Mouse (Mus musculus) thymus, adult 2 months (tissue): ENCODE data around the gene Cd209e. TPM values are rescaled to one million over a fixed set of nuclear protein-coding genes. Genes with fewer than 3 reads are reported as not detected.
"Not testable (repeated sequence)": the region's sequence is repeated elsewhere in the genome, so short reads cannot be mapped to it uniquely, and the experiment has no call there.

Experiments
- DNase-seq: peaks from one replicate; pipeline ENCODE4 v3.0.0; 2021
- H3K27ac ChIP-seq: fragments of 200-500 bp; 2 replicates; pipeline ENCODE4 v1.5.1; 2012; ENCODE audit warnings: low read length, control low read depth; ENCODE audit not compliant: control insufficient read depth, insufficient read depth
- H3K27me3 ChIP-seq: fragments of 200-500 bp; 2 replicates; pipeline ENCODE4 v1.6.1; 2012; ENCODE audit warnings: mild to moderate bottlenecking, low read length, moderate library complexity, mixed read lengths; ENCODE audit not compliant: control insufficient read depth, insufficient read depth
- H3K36me3 ChIP-seq: fragments of 200-500 bp; 2 replicates; pipeline ENCODE4 v1.6.1; 2012; ENCODE audit warnings: mild to moderate bottlenecking, low read length, moderate library complexity; ENCODE audit not compliant: control insufficient read depth, insufficient read depth
- H3K4me1 ChIP-seq: fragments of 200-500 bp; replicated peaks from 2 replicates; pipeline ENCODE4 v1.6.1; 2012; ENCODE audit warnings: low read length; ENCODE audit not compliant: control insufficient read depth, insufficient read depth
- H3K4me3 ChIP-seq: fragments of 200-500 bp; 2 replicates; pipeline ENCODE4 v1.5.1; 2012; ENCODE audit warnings: mild to moderate bottlenecking, low read length, control low read depth, moderate library complexity; ENCODE audit not compliant: control insufficient read depth, insufficient read depth
- CTCF ChIP-seq: fragments of 200-500 bp; IDR thresholded peaks from 2 replicates; pipeline ENCODE4 v1.5.1; 2012; ENCODE audit warnings: mild to moderate bottlenecking, control low read depth, low read length, moderate library complexity, borderline replicate concordance; ENCODE audit not compliant: control insufficient read depth, poor library complexity, insufficient read depth; ENCODE audit errors: extremely low read depth
- POLR2A ChIP-seq: fragments of 200-500 bp; IDR thresholded peaks from 2 replicates; pipeline ENCODE4 v1.6.1; 2012; ENCODE audit warnings: mild to moderate bottlenecking, low read length, control low read depth, moderate library complexity; ENCODE audit not compliant: control insufficient read depth, poor library complexity, insufficient read depth; ENCODE audit errors: extremely low read depth
- WGBS: fragments of 180-500 bp; shearing (Covaris S2); methylation state at CpG from one replicate; pipeline ENCODE4 v1.1.7; 2018; 5-methylcytosine and 5-hydroxymethylcytosine counted together
- polyA plus RNA-seq: library from polyadenylated mRNA; depleted of rRNA; stranded (reverse); fragments of >200 nt; gene quantifications from 2 replicates; pipeline ENCODE4 v1.2.3, GENCODE M21; 2012; rRNA removed

The Cd209e gene
- 0.60 and 0.81 TPM in 2 replicates for polyA plus RNA-seq

- 89% methylated on average over 2 of the region's 2 CpGs for WGBS
- Histone ChIP-seq H3K4me3 (no peak within 1 kb of the TSS), H3K27me3 (no peaks in the 10 kb centered on the region), H3K27ac (no peak within 1 kb of the TSS), H3K4me1 (no peaks in the 10 kb centered on the region), H3K36me3 (no peaks in the 10 kb centered on the region)
- no peak for DNase-seq
- TF ChIP-seq POLR2A (no peak), CTCF (no peak)
These were observed at the start of gene Cd209e for GRCm38 (mm10) chr8:3854209-3854608. Cd209e (minus strand) TSS chr8:3854309.

GRCm38 (mm10) chr8:3878455-3878854, 24.3 kb upstream of the Cd209e start, which contains the start of gene Cd209d:
Cd209d (minus strand) TSS chr8:3878555.
- no peak within 1 kb of the TSS for H3K27ac ChIP-seq

GRCm38 (mm10) chr8:3876121-3876520, 22.0 kb upstream of the Cd209e start:
- H3K27ac ChIP-seq: no peak overlapping the region
- TF ChIP-seq POLR2A (no peak), CTCF (no peak)
- WGBS: 96% methylated on average over 2 of the region's 2 CpGs

More at GRCm38 (mm10) chr8:3878455-3878854, 24.3 kb upstream of the Cd209e start, which contains the start of gene Cd209d:
- Histone ChIP-seq H3K36me3 (no peaks in the 10 kb centered on the region), H3K4me3 (no peak within 1 kb of the TSS), H3K27me3 (no peaks in the 10 kb centered on the region), H3K4me1 (no peaks in the 10 kb centered on the region)
- DNase-seq: no peak
- TF ChIP-seq POLR2A: no peak
- no peak for TF ChIP-seq CTCF
- WGBS: 68% methylated on average over 4 of the region's 4 CpGs

GRCm38 (mm10) chr8:3862736-3863135, 8.6 kb upstream of the Cd209e start:
- not testable (repeated sequence) for H3K4me1 ChIP-seq, H3K27me3 ChIP-seq, DNase-seq

More at GRCm38 (mm10) chr8:3876121-3876520, 22.0 kb upstream of the Cd209e start:
- Histone ChIP-seq H3K36me3 (no peaks in the 10 kb centered on the region), H3K27me3 (no peaks in the 10 kb centered on the region), H3K4me1 (no peaks in the 10 kb centered on the region), H3K4me3 (no peak overlapping the region)
- DNase-seq: no peak

GRCm38 (mm10) chr8:3803091-3803490, 51.0 kb downstream of the Cd209e start:
- no peak overlapping the region for H3K27ac ChIP-seq
- no peak overlapping the region for H3K4me3 ChIP-seq
- H3K4me1 ChIP-seq: no peaks in the 10 kb centered on the region
- 91% methylated on average over 14 of the region's 14 CpGs for WGBS
- no peaks in the 10 kb centered on the region for H3K27me3 ChIP-seq
- peak; percentile 5 for DNase-seq
- no peak for TF ChIP-seq CTCF
- TF ChIP-seq POLR2A: no peak
- H3K36me3 ChIP-seq: no peaks in the 10 kb centered on the region

More at GRCm38 (mm10) chr8:3862736-3863135, 8.6 kb upstream of the Cd209e start:
- not testable (repeated sequence) for H3K36me3 ChIP-seq, H3K27ac ChIP-seq, H3K4me3 ChIP-seq

Other genes with a start within 250 kb of the Cd209e start
- 128 and 133 TPM in 2 replicates for gene Xab2, start 233.0 kb downstream of the Cd209e start, polyA plus RNA-seq
- 4.7 and 6.9 TPM in 2 replicates for gene Pet100, start 232.8 kb downstream of the Cd209e start, polyA plus RNA-seq
- 0.34 and 0.84 TPM in 2 replicates for gene Pcp2, start 228.8 kb downstream of the Cd209e start, polyA plus RNA-seq
- 260 and 262 TPM in 2 replicates for gene Stxbp2, start 223.4 kb downstream of the Cd209e start, polyA plus RNA-seq
- 15.3 and 16.9 TPM in 2 replicates for gene Retn, start 198.5 kb downstream of the Cd209e start, polyA plus RNA-seq
- 1.2 and 2.1 TPM in 2 replicates for gene Mcemp1, start 188.6 kb downstream of the Cd209e start, polyA plus RNA-seq
- 9.8 and 14.0 TPM in 2 replicates for gene Fcor, start 181.9 kb downstream of the Cd209e start, polyA plus RNA-seq
- 42.3 and 46.4 TPM in 2 replicates for gene Trappc5, start 178.0 kb downstream of the Cd209e start, polyA plus RNA-seq
- gene Fcer2a, start 160.1 kb downstream of the Cd209e start, polyA plus RNA-seq: 5.8 and 8.0 TPM in 2 replicates
- gene Clec4g, start 133.7 kb downstream of the Cd209e start, polyA plus RNA-seq: 0.09 TPM in 1 of 2 replicates, not detected in the other
- gene Cd209a, start 105.3 kb downstream of the Cd209e start, polyA plus RNA-seq: 0.89 and 2.2 TPM in 2 replicates
- gene Cd209d, start 24.2 kb upstream of the Cd209e start, polyA plus RNA-seq: 3.1 and 4.3 TPM in 2 replicates
- gene Cd209b, start 72.5 kb upstream of the Cd209e start, polyA plus RNA-seq: 0.20 and 3.4 TPM in 2 replicates
- gene Cd209c, start 100.4 kb upstream of the Cd209e start, polyA plus RNA-seq: 0.36 and 0.52 TPM in 2 replicates